Mouse (Mus musculus): ENCODE measurements at regions not wholly inside any gene's neighbourhood (a gene's known extent, or its start where the extent isn't known, plus 50 kb on each side); places are given as distances from the start of the nearest gene placed in this dataset.

- DNase-seq, result no peak
- no peak overlapping the region for H3K4me3 ChIP-seq (replicated peaks; ENCODE audit: extremely low read depth, low read depth, low read length)
- 41% methylated on average over 5 of the region's 5 CpGs for WGBS
- H3K4me1 ChIP-seq (ENCODE audit: control insufficient read depth, insufficient read depth, low read length), result no peaks in the 10 kb centered on the region
- TF ChIP-seq CTCF (IDR thresholded peaks at IDR 0.05; ENCODE audit: insufficient read depth, low read length), result no peak
- no peak for TF ChIP-seq POLR2A (IDR thresholded peaks at IDR 0.05; ENCODE audit: borderline replicate concordance, extremely low read depth, low read depth, low read length)
These were observed 157.6 kb upstream of the Chd6 start for GRCm38 (mm10) chr2:161266476-161266875.

DNA sequence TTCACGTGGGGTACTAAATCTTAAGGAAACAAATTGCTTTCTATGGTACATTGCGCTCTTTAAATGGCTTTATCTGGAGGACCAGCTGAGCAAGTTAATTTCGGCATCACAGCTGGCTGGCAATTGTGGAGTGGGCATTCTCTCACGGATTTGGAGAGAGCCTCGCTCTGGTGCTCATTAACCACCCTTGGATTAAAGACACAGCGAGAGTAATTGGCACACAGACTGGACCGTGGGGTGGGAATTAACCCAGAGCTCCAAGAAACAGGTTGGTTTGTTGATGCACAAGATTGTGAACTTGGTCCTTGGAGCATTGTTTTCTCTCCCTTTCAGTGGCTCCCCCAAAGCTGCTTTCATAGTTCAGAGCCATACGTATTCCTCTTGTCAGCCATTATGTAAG is 156.3 kb upstream of the Chd6 start:
- WGBS, result 68% methylated on average over 8 of the region's 8 CpGs
- DNase-seq, result no peak
- no peak for TF ChIP-seq POLR2A (IDR thresholded peaks at IDR 0.05; ENCODE audit: borderline replicate concordance, extremely low read depth, low read depth, low read length)
- TF ChIP-seq CTCF (IDR thresholded peaks at IDR 0.05; ENCODE audit: insufficient read depth, low read length), result no peak
- Histone ChIP-seq H3K4me3 (replicated peaks; ENCODE audit: extremely low read depth, low read depth, low read length) (no peak overlapping the region), H3K4me1 (ENCODE audit: control insufficient read depth, insufficient read depth, low read length) (no peaks in the 10 kb centered on the region)

GRCm38 (mm10) chr2:161252761-161253160 is 143.9 kb upstream of the Chd6 start:
- TF ChIP-seq POLR2A (IDR thresholded peaks at IDR 0.05; ENCODE audit: borderline replicate concordance, extremely low read depth, low read depth, low read length) (no peak), CTCF (IDR thresholded peaks at IDR 0.05; ENCODE audit: insufficient read depth, low read length) (no peak)
- no peaks in the 10 kb centered on the region for H3K4me1 ChIP-seq (ENCODE audit: control insufficient read depth, insufficient read depth, low read length)
- no peak overlapping the region for H3K4me3 ChIP-seq (replicated peaks; ENCODE audit: extremely low read depth, low read depth, low read length)
- WGBS, result 53% methylated on average over 2 of the region's 2 CpGs
- no peak for DNase-seq

GRCm38 (mm10) chr2:161241665-161242064 is 132.8 kb upstream of the Chd6 start:
- DNase-seq, result no peak
- WGBS, result 59% methylated on average over 6 of the region's 6 CpGs
- Histone ChIP-seq H3K4me1 (ENCODE audit: control insufficient read depth, insufficient read depth, low read length) (no peaks in the 10 kb centered on the region), H3K4me3 (replicated peaks; ENCODE audit: extremely low read depth, low read depth, low read length) (no peak overlapping the region)
- TF ChIP-seq POLR2A (IDR thresholded peaks at IDR 0.05; ENCODE audit: borderline replicate concordance, extremely low read depth, low read depth, low read length) (no peak), CTCF (IDR thresholded peaks at IDR 0.05; ENCODE audit: insufficient read depth, low read length) (no peak)

DNA sequence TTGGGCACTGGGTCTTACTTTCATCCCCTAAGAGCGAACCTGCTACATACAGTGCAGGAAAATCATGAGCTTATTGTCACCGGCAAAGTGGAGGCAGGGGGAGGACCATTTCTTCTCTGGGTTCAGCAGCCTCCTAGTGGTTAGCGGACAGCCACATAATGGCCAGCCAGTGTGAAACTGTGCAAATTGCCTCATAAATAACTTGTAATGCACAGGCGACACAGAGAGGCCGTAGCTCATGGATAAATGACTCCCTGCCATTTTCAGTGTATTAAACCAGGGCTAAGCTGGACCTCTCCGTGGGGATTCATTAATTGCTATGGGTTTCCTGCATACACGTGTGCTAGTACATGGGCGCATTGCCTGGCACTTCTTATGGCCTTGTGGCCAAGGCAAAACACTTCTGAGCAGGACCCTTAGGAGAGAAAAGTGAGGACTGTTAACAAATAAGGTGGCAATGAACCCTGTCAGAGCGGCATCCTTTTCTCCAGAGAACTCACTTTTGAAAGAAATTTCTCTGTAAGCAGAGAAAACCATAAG is 128.5 kb upstream of the Chd6 start:
- DNase-seq, result no peak
- Histone ChIP-seq H3K4me3 (replicated peaks; ENCODE audit: extremely low read depth, low read depth, low read length) (no peak overlapping the region), H3K4me1 (ENCODE audit: control insufficient read depth, insufficient read depth, low read length) (no peaks in the 10 kb centered on the region)
- no peak for TF ChIP-seq CTCF (IDR thresholded peaks at IDR 0.05; ENCODE audit: insufficient read depth, low read length)
- WGBS, result 83% methylated on average over 9 of the region's 9 CpGs

GRCm38 (mm10) chr2:161233155-161233741 is 124.4 kb upstream of the Chd6 start:
- H3K4me3 ChIP-seq (replicated peaks; ENCODE audit: extremely low read depth, low read depth, low read length), result no peak overlapping the region

DNA sequence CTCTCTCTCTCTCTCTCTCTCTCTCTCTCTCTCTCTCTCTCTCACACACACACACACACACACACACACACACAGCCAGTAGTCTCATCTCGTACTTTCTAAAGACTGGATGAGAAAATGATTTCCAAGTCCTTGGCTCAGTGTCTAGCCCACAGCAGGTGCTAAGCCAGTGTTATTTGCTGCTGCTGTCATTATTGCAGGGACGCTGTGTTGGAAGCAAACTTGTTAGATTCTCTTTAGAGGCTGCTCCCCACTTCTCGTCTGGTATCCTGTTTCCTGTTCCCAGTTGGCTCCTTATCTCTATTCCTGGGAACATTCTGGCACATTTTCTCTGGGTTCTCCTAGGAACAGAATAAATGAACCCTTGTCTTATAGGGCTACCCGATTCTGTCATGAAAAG is 122.5 kb upstream of the Chd6 start:
- no peak for DNase-seq
- WGBS, result 29% methylated on average over 4 of the region's 4 CpGs
- H3K4me1 ChIP-seq (ENCODE audit: control insufficient read depth, insufficient read depth, low read length), result no peaks in the 10 kb centered on the region
- TF ChIP-seq CTCF (IDR thresholded peaks at IDR 0.05; ENCODE audit: insufficient read depth, low read length) (no peak), POLR2A (IDR thresholded peaks at IDR 0.05; ENCODE audit: borderline replicate concordance, extremely low read depth, low read depth, low read length) (no peak)
- H3K4me3 ChIP-seq (replicated peaks; ENCODE audit: extremely low read depth, low read depth, low read length), result no peak overlapping the region

More at GRCm38 (mm10) chr2:161233155-161233741, 124.4 kb upstream of the Chd6 start:
- WGBS, result 80% methylated on average over 9 of the region's 9 CpGs
- DNase-seq, result no peak
- H3K4me1 ChIP-seq (ENCODE audit: control insufficient read depth, insufficient read depth, low read length), result no peaks in the 10 kb centered on the region
- no peak for TF ChIP-seq POLR2A (IDR thresholded peaks at IDR 0.05; ENCODE audit: borderline replicate concordance, extremely low read depth, low read depth, low read length)
- no peak for TF ChIP-seq CTCF (IDR thresholded peaks at IDR 0.05; ENCODE audit: insufficient read depth, low read length)

- Histone ChIP-seq H3K4me1 (ENCODE audit: control insufficient read depth, insufficient read depth, low read length) (no peaks in the 10 kb centered on the region), H3K4me3 (replicated peaks; ENCODE audit: extremely low read depth, low read depth, low read length) (no peak overlapping the region)
- 77% methylated on average over 8 of the region's 8 CpGs for WGBS
- TF ChIP-seq CTCF (IDR thresholded peaks at IDR 0.05; ENCODE audit: insufficient read depth, low read length) (no peak), POLR2A (IDR thresholded peaks at IDR 0.05; ENCODE audit: borderline replicate concordance, extremely low read depth, low read depth, low read length) (no peak)
- DNase-seq, result no peak
These were observed 106.9 kb upstream of the Chd6 start for GRCm38 (mm10) chr2:161215736-161216135.

DNA sequence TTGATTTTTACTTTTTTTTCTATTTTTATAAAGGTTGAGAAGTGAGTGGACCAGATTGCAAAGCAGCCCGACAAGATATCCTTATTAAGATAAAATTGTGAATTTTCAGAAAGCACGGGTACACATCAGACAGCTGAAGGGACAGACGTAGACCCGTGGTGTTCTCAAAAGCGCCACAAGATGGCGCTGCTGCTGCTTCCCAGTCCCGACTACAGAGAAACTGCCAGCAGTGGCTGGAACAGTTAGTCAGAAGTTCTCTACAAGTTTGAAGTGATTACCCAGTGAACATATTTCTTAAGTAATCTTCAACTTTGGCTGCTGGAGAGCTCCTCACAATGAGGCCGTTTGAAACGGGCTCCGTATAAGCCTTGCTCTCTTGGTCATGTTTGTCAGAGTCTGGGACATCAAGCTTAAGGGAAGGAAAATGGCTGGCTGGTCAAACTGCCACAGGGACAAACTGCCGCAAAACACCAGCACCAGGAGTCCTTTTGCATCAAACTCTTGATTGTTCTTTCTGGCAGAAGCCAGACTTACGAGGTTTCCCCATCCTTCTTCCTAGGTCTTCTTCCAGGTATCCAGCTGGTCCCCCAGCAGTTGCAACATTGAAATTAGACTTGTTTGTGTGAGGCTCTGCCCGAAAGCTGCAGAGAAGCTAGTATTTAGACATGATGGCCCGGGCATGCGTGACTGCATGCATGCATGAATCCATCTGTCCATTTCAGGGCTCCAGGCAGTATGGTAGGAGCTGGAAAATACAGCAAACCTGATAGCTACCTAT is 106.0 kb upstream of the Chd6 start:
- DNase-seq, result peak; percentile 63
- TF ChIP-seq CTCF (IDR thresholded peaks at IDR 0.05; ENCODE audit: insufficient read depth, low read length) (peak; percentile 92), POLR2A (IDR thresholded peaks at IDR 0.05; ENCODE audit: borderline replicate concordance, extremely low read depth, low read depth, low read length) (no peak)
- Histone ChIP-seq H3K4me1 (ENCODE audit: control insufficient read depth, insufficient read depth, low read length) (no peaks in the 10 kb centered on the region), H3K4me3 (replicated peaks; ENCODE audit: extremely low read depth, low read depth, low read length) (no peak overlapping the region)
- 19% methylated on average over 15 of the region's 15 CpGs for WGBS

All from lung, adult 2 months (tissue).